Mouse (Mus musculus) mesoderm, embryonic 11.5 days (tissue): ENCODE data around the gene Paqr4.

Experiments
- DNase-seq: peaks from one replicate; pipeline ENCODE4 v3.0.0-alpha.2; 2012; ENCODE audit warnings: low read depth, low spot score

Gene Paqr4

GRCm38 (mm10) chr17:23749400-23750191 is 8.9 kb upstream of the Paqr4 start:
- no peak for DNase-seq

DNA sequence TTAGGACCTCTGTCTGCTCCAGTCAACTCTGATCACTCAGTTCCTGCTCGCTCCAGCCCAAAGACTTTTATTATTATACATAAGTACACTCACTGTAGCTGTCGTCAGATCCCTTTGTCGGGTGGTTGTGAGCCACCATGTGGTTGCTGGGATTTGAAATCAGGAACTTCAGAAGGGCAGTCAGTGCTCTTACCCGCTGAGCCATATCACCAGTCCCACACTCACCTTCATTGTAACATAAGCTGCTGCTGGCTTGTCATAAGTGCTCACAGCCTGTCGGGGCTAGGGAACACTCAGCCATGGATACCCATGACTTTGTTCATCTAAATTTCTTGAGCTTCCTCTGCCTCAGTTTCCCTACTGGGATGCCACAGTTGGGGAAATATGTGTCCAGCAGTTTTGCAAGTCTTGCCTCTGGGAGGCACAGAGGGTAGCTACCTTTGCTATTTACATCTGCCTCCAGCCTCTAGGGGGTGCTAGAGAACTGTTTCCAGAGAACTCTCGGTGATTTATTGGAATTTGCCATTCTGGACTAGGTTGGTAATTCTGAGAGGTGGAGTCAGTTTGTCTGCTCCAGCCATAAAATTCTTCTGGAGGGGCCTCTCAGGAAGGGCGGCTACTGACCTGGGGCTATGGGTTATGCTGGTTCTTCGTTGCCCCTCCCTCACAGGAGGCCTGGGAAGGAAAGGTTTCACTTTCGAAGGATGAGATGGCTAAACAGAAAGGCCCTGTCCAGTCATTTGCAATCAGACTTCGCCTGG is 8.1 kb upstream of the Paqr4 start:
- peak; percentile 87 for DNase-seq

GRCm38 (mm10) chr17:23748026-23748425 is 7.4 kb upstream of the Paqr4 start:
- DNase-seq: no peak

DNA sequence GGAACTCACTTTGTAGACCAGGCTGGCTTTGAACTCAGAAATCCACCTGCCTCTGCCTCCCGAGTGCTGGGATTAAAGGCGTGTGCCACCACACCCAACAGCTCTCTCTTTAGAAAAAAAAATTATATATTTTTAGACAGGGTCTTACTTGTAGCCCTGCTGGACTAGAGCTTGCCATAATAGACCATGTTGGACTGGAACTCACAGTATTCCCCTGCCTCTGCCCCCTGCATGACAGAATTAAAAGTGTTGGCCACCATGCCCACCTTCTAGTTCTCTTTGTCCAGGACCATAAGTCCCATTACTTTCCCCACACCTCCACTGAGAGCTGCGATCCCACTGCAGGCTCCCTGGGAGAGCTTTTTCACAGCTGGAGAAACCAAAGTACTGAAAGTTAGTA is 6.8 kb upstream of the Paqr4 start:
- no peak for DNase-seq

- DNase-seq: no peak
Observed at GRCm38 (mm10) chr17:23746767-23747166, 6.1 kb upstream of the Paqr4 start.

- no peak for DNase-seq
Observed at GRCm38 (mm10) chr17:23746311-23746710, 5.6 kb upstream of the Paqr4 start.

GRCm38 (mm10) chr17:23745301-23746251 is 4.9 kb upstream of the Paqr4 start, which contains the start of gene Kremen2:
Kremen2 (minus strand) TSS chr17:23745833.
- no peak for DNase-seq

DNA sequence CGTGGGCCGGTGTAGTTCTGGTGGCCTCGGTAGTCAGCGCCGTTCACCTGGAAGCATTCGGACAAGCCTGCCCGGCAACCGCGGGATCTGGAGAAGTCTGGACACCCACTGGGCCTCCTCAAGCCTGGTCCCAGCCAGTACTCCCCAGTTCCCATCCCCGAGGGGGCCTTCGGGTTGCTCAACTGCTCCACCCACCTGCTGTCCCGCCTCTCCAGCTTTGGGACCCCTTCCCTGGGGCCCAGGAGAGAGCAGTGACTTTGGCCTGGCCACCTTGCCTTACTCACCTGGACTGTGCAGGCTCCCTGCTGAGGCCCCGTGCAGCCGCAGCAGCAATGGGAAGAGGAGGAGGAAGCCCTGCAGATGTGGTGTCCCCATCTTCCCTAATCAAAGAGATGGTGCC is 4.0 kb upstream of the Paqr4 start:
- no peak for DNase-seq

DNA sequence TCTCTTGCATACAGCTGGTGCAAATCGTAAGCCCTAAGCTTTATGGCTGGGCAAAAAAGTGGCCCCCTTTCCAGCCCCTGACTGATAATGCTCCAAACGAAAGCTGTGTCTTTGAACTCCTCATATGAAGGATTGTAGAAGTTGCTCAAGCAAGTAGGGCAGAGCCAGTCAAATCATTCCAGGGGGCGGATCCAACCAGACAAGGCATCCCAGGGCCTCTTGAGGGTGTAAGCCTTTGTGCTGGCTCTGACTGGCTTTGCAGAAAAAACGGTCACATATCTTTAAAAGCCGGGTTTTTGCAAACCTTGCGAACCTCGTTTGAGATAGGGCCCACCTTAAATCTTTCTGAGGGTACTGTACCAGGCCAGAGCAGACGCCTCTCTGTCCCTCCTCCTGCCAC is 3.4 kb upstream of the Paqr4 start:
- no peak for DNase-seq

DNA sequence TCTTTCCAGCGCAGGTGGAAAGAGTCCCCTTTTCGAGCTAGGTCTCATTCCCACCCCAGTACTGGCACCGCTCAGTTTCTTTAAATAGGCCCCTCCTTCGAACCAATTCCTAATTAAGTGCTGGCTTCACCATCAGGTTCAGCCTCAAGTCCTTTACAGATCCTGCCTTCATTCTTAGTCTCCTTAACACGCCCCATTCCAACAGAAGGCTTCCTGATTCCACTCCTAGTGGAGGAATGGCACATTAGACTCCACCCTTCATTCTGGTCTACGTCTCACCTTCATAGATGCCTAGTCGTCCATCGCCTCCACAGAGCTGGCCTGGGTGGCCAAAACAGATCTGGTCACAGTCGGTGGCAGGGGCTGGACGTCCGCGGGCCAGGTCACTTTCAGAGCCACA is 2.3 kb upstream of the Paqr4 start:
- DNase-seq: no peak

GRCm38 (mm10) chr17:23742210-23742793 is 1.6 kb upstream of the Paqr4 start:
- peak; percentile 40 for DNase-seq

DNA sequence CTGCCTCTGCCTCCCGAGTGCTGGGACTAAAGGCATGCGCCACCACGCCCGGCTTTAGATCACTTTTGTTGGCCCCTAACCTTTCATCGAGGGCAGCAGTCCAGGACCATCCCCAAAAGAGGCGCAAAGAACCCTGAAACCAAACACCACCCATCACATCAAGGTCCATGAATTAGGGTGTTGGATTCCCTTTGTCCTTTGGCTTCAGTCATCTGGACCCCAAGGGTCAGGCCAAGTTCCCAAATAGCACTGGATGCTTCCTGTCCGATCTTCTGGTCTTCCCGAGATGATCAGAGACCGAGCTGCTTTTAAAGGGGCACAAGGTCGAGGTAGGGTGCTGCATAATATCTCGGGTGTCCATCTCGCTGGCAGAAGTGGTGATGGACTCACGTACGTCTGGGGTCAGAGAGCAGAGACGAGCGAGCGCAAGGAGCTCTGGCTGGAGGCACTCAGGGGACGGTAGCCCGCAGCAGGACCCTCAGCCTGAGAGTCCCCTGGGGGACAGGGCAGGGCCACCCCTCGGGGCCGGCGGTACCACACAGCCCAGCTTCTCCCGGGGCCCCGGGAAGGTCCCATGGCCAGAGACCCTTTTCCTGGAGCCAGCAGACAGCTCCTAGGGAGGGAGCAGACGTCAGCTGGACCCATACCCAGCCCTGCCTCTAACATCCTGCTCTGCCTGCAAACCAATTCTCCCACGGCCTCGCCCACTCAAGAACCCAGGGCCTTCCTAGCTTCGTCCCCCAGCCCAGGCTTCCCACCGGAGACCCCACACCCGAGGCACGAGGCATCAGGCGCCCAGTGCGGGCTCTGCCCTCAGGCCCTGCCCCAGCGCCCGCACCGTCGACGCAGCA is 917 bp upstream of the Paqr4 start:
- no peak for DNase-seq

- peak; percentile 89 for DNase-seq
Observed at GRCm38 (mm10) chr17:23740136-23740584, 507 bp downstream of the Paqr4 start.

DNA sequence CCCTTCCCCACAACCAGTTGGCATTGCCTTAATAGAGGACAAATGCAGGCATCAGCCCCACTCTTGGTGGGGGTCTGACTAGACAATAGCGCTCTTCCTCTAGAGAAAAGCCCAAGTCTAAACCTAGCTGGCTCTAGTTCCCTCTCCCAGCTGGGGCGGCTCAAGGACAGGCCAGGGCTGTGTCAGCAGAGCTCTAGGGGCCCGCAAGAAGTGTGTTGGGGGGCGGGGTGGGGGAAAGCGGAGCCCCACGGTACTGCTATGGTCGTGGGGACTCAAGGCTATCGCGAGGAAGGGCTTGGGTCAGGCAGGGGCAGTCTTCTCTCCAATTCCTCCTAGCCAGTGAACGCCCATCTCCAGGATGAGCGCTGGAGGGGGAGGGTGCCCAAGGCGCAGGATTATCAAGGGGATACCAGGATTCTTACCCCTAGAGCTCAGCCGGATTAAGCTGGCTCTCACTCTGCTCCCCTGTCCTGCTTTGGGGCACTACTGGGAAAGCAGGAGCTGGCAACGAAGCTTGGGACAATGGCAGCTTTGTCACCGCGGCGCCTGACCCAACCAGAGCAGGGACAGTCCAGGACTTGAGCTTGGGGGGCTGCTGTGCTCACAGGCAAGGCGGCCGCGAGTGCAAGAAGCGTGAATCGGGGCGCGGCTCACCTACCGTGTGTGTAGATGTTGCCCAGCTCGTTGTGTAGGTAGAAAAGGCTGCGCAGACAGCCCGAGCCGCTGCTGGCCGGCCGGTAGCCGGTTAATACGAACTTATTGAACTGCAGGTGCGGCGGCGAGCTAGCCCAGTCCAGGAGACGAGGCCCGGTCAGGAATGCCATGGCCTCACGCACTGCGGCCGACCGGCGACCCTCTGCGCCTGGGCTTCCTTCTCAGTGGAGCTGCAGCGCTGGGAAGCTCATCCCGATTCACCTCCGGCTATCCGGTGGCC is 1.2 kb downstream of the Paqr4 start:
- DNase-seq: no peak

GRCm38 (mm10) chr17:23738836-23739201 is 1.8 kb downstream of the Paqr4 start:
- DNase-seq: no peak

- no peak for DNase-seq
Observed at GRCm38 (mm10) chr17:23737493-23738445, 2.9 kb downstream of the Paqr4 start.

- no peak for DNase-seq
Observed at GRCm38 (mm10) chr17:23734341-23734740, 6.3 kb downstream of the Paqr4 start.

- DNase-seq: no peak
Observed at GRCm38 (mm10) chr17:23730441-23730840, 10.2 kb downstream of the Paqr4 start.
